Mouse (Mus musculus): ENCODE data around the gene Tmem237. TPM values are rescaled to one million over a fixed set of nuclear protein-coding genes. Genes with fewer than 3 reads are reported as not detected.

Gene Tmem237
- total RNA-seq, 2 experiments from 2014 or later: 36.4 to 39.2 TPM

DNA sequence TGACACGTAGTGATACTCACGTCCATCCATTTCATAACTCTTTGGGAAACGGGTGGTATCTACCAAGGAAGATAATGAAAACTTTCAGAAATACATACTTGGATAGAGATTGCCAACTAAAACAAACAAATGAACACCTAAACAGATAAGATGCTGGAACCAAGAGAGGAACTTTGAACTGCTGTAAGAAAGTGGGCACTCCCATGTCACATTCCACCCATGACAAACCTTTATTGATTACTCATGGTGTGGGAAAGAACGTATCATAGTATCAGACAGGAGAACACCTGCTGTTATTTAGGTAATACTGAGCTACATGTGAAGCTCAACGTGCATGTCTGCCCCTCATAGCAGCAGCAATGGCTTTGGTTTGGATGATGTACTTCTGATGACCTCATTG, 5.3 kb upstream of the Tmem237 start:
- DNase-seq (ENCODE audit: extremely low spot score in 1 of 2, low spot score in 2 of 2): no peak
- intact Hi-C loops (cut with DNase I): no loop called here

DNA sequence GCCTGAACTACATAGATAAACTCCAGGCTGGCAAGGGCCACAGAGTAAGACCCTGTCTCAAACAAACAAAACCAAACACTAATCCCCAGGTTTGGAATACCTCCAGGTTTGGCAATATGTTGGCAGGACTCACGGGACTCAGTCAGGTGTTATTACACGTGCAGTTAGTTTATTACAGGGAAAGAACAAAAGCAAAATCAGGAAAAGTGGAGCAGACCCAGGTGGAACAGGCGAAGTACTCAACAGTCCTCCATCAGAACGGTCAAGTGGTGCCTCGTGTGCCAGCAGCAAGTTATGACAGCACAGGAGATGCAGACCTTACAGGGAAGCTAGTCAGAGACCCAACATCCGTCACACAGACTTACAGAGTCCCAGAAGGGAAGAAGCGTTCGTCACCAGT, 9.7 kb downstream of the Tmem237 start:
- DNase-seq (ENCODE audit: extremely low spot score in 1 of 2, low spot score in 2 of 2): no peak
- intact Hi-C loops (cut with DNase I): no loop called here

DNA sequence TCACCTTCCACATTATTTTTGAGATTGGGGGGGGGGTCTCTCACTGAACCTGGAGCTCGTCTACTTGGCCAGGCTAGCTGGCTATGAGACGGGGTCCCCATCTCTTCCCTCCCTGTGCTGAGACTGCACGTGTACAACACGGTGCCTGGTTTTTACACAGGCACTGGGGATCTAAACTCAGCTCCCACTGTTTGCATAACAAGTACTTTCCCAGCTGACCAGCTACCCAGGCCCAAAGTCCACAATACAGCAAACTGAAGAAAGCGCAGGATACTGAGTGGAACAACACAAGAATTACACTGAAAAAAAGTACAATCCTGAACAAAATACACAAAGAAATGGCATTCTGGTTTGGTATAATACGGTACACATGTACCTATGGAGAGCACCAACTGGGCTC, 18.1 kb downstream of the Tmem237 start:
- no peak for DNase-seq (ENCODE audit: extremely low spot score in 1 of 2, low spot score in 2 of 2)
- intact Hi-C loops (cut with DNase I): loop anchor here (10.0 kb wide), 1 partner anchor 187 kb away; no protein-coding TSS in a partner anchor

DNA sequence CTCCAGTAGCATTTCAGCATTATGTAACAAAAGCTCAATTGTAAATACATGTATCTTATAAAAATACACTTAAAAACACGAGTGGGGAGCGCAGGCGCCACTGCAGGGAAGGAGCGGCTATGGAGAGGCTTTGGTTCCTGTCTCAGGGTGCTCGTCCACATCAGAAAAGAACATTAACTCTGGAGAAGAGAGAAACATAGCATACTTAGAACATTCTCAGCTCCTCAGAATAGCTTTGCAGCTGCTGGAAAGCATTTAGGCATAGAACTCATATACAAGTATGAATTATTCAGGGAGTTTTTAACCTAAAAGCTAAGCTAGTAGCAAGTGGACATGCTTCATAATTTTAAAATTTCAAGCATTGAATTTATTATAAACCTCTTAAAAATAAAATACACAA, 19.2 kb downstream of the Tmem237 start:
- no peak for DNase-seq (ENCODE audit: extremely low spot score in 1 of 2, low spot score in 2 of 2)
- intact Hi-C loops (cut with DNase I): loop anchor here (10.0 kb wide), 1 partner anchor 186 kb away; no protein-coding TSS in a partner anchor

DNA sequence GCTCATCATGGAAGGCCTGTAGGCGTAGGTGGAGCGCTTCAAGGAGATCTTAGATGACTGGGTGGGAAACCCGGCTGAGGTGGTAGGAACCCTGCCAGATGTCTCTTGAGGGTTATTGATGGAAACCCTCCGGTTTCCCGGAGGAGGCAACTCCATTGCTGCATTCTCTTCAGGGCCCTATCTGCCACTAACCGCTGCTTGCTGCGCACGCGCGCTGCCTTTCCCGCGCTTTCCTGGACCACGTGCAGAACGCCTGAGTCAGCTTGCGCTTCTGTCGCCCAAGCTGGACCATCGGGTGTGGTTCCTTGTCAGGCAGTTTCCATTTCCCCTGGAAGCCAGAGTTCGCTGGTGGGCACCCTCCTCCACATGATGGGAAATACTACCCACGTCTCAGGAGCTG, 25.5 kb downstream of the Tmem237 start, which contains the start of gene C2cd6:
Gene C2cd6, minus strand, starts transcription at position 196 of the 400 bp plus-strand sequence.
- DNase-seq (ENCODE audit: extremely low spot score in 1 of 2, low spot score in 2 of 2): no peak
- intact Hi-C loops (cut with DNase I): no loop called here

DNA sequence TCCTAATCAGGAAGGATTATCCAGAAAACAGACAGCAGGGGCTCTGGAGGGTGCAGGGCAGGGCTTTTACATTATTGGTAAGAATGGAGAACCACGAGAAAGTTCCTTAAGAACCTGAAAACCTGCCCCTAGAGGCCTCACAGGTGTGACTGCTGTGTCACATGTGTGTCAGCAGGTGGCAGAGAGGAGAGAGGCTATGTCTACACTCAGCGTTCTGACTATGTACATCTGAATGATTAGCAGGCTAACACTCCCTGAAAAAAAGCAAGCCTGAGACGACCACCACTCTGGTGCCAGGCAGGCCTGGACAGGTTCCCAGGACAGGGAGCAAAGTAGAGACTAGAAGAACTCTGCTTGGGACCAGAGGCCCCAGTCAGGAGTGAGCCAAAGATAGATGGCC, 49.3 kb downstream of the Tmem237 start:
- intact Hi-C loops (cut with DNase I): no loop called here
- no peak for DNase-seq (ENCODE audit: extremely low spot score in 1 of 2, low spot score in 2 of 2)

DNA sequence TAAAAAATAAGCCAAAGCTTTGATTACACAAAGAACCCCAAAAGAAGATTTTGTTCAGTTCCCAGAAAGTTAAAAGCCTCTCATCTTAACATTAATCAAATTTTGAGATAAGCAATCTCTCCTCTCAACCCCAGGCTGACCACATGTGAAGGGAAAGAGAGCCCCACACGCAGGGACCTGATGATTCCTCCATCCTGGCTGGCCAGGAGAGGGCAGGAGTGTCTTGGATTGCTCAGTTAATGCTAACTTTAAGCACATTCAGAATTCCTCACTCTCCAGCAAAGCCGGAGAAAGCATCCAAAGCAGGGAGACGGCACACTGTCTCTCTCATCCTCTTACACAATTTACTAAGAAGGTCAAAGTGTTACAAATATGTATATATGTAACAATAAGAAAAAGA, 52.2 kb downstream of the Tmem237 start:
- DNase-seq (ENCODE audit: extremely low spot score in 1 of 2, low spot score in 2 of 2): peak; percentile 1 to 45
- intact Hi-C loops (cut with DNase I): loop anchor here (10.0 kb wide), 1 partner anchor 53 kb away; no protein-coding TSS in a partner anchor

DNA sequence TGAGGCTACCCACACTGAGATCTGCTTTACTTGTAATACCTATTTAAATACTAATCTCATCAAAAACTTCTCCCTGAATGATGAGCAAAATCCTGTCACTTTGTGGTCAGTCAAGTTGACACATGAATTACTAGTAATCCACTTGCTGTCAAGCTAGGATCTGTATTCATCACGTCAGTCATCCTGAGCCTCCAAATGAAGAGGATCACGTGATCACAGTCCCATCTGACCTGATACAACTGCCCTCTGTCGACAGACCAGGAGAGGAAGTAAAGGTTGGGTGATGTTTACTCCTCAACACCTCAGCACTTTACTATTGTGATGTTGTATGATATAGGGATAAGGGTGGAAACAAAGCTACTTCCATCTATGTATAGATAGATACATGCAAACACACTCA, 56.5 kb downstream of the Tmem237 start:
- intact Hi-C loops (cut with DNase I): loop anchor here (10.0 kb wide), 1 partner anchor 49 kb away; no protein-coding TSS in a partner anchor
- DNase-seq (ENCODE audit: extremely low spot score in 1 of 2, low spot score in 2 of 2): no peak

DNA sequence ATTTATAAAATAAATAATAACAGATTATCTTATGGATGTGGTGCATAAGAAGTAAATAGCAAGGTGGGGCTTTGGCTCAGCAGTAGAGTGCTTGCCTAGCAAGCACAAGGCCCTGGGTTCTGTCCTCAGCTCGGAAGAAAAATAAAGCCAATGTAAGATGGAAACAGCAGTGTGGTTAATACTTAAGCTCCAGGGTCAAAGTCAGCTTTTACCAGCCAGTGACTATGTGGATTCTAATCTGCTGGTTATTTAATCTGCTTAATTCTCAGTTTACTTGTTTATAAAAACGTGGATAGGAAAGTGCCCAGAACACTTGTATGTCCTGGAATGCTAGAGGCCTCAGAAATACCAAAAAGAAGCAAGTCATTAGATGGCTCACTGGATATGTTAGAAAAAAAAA, 63.3 kb downstream of the Tmem237 start:
- no peak for DNase-seq (ENCODE audit: extremely low spot score in 1 of 2, low spot score in 2 of 2)
- intact Hi-C loops (cut with DNase I): no loop called here

DNA sequence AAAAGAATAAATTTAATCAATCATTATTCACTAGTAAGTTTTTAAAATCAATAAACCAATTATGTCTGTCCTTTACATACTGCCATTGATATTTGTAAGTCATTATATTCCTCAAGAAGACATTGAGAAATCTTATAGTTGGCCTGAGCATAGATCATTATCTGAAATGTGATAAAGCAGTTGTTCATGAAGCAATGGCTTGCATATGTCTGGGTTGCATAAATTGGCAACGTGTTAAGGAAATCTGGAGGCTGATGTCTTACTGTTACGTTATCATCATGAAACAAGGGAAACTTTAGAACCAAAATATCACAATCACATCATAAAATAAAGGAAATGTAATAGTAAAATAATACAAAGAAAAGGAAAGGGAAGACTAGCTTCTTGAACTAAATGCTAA, 68.9 kb downstream of the Tmem237 start:
- intact Hi-C loops (cut with DNase I): no loop called here

More for the DNA sequence above, 68.9 kb downstream of the Tmem237 start:
- DNase-seq (ENCODE audit: extremely low spot score in 1 of 2, low spot score in 2 of 2): no peak

Other genes starting within 250 kb of the Tmem237 start
- 100 to 1,000 TPM; 145 to 154 TPM for gene Trak2, start 147.0 kb downstream of the Tmem237 start, total RNA-seq (2021)
- gene Stradb, start 146.9 kb downstream of the Tmem237 start, total RNA-seq (2021): 10 to 100 TPM; 78.9 to 89.0 TPM
- gene C2cd6, start 25.5 kb downstream of the Tmem237 start, total RNA-seq (2021): under 1 TPM in 1 of 2 experiments, not detected in 1; 0.15 TPM
- gene Mpp4, start 43.0 kb upstream of the Tmem237 start, total RNA-seq (2021): under 1 TPM; 0.92 to 0.95 TPM
- 10 to 100 TPM; 34.2 to 34.3 TPM for gene Als2, start 116.8 kb upstream of the Tmem237 start, total RNA-seq (2021)
- gene Cdk15, start 136.5 kb upstream of the Tmem237 start, total RNA-seq (2021): under 1 TPM; 0.45 to 0.60 TPM

Data from left cerebral cortex, postnatal 10 days (tissue).